Mouse (Mus musculus): Measurements from ENCODE around the gene Ppm1h.
"Not testable (repeated sequence)": the region's sequence is repeated elsewhere in the genome, so short reads cannot be mapped to it uniquely, and the experiment has no call there.

The Ppm1h gene

DNA sequence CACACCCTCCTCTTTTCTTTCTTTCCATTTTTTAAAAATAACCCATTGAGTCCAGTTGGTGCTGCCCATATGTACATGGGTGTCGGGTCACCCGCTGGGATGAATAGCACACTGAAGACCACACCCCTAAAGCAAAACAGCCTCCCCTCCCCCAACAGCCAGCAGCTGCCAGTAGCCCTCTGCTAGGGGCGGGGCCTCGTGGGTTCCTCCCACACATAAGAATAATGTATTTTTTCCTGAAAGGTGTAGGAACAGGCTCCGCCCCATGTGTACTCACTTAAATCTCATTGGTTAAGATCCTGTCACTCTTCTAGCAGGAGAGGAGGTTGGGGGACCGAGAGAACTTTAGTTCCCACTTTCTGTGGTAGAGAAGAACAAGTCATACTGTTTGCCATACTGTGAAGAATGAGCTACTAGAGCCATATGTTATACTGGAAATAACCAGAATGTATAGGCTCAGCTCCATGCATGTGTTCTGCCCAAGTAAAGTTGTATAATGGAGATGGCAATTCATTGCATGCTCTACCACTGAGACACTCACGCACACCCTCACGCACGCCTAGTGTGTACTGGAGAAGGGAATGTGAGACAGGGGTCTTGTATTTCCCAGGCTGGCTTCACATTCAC is 231.0 kb downstream of the Ppm1h start:
- no peak for DNase-seq

DNA sequence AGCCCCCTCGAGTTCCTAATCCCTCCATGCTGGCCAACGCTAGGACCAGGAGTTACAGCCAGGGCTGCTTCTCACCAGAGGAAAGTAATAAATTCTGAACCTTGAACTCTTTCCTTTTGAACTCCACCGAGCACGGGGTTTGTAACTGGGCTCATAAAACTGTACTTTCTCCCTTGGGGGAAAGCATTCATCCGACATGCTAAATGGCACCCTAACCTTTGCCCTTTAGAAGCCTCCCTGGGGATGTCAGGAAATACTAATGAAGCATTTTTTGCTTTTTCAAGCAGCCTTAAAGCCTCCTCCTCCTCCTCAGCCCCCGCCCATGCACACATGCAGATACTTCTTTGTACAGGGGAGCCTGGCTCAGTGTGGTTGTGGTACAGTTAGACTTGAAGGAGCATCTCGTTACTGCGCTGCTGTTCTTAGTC is 232.2 kb downstream of the Ppm1h start:
- DNase-seq, result no peak

DNA sequence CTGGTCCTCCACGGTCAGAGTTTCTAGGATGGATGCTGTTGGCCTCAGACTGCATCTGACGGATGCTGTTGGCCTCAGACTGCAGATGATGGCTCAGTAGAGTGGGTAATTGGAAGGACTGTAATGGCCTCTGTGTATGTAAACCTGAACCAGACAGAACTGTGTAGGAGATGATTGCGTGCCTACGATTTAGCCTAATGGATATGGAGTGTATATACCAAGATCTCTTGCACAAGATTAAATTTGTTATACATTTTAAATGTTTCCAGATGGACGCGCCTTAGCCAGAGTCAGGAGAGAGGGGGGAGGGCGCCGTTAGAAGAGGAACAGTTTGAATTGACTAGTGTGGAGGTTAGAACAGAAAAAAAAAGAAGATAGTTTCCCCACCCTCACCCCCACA is 233.1 kb downstream of the Ppm1h start:
- no peak for DNase-seq

DNA sequence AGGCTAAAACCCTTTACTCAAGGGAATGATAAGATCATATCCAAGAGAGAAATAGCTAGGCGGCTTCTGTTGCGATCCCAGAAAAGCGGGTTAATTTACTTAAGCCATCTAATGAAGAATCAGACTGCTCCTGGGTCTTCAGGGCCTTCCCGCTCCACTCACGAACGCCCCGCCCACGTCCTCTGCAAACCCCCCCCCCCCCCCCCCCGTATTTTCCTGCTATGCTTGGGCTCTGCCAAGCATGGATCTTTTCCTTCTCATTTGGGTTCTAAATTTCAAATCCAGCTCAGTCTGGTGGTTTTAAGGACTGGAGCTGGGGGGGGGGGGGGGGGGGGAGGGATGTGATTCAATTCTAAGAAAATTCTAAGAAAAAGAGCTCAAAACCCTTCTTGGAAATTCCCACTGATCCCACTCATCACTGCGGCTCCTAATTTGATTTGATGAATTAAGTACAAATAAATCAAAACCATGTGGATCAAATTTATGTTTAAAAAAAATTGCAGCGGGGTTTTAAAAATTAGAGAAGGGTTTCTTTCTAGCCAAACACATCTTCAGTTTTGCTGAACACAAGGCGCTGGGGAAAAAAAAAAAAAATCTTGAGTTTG is 233.6 kb downstream of the Ppm1h start:
- no peak for DNase-seq

DNA sequence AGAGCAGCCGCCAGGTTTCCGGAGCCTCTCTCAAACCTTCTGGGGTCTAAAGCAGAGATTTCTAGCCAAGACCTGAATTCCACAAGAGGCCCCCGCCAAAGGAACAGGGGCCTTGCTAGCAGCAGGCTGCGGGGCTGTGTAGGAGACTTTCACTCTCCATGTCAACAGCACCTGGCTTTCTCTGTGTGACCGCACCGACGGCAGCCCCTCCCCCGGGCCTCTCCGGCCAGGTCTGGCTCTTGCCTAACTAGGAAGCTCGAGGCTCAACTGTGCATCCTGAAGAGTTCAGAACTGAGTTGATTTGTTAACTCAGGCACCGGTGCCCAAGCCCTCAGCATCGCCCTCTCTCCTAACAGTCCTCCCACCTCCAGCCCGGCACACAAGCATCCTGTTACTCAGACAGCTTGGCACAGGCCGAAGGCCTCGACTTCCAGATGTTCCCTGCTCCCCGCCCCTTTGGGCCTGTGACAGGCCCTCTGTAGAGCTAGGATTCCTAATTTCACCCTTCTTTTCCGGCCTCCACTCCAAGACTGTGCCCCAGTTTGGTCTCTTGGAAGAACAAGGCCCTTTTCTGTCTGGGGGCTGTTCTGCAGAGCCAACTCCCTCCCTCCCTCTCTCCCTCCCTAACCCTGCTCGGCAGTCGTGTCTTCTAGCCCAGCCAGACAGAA is 234.3 kb downstream of the Ppm1h start:
- DNase-seq, result peak; percentile 82

DNA sequence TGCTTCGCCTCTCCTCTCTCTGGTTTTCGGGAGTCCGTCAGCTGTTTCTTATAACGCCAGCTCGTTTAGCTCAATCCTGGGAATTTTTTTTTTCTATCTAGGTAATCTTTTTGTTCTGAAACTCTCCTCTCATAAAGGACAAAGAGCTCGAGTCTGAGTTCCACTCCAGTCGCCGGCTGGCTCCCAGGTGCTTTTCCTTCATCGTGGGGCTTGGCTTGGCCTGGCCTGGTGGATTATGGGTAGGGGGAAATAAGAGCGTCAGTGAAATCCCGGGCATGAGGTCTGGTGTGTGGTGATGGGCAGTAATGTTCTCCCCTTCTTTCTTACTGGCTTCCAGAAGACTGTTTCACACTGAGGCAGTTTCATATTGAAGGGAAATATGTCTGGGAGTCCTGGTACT is 234.8 kb downstream of the Ppm1h start:
- DNase-seq, result no peak

DNA sequence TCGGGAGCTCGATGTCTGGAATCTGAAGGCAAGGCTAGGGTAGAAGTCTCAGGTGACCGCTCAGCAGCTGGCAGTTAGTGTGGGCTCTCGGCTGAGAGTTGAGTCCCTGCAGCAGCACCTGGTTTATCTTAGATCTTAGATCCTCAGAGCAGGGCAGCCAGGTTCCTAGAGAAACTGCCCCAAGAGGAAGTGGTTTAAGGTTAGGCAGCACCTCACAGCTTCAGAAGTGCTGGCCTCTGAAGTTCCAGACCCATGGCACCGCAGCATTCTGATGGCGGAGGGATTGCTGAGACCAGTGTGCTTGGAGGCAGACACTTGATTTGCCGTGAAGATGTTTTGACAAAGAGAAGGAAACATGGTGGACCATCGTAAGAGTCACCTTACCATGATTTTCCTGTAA is 237.3 kb downstream of the Ppm1h start:
- DNase-seq, result no peak

DNA sequence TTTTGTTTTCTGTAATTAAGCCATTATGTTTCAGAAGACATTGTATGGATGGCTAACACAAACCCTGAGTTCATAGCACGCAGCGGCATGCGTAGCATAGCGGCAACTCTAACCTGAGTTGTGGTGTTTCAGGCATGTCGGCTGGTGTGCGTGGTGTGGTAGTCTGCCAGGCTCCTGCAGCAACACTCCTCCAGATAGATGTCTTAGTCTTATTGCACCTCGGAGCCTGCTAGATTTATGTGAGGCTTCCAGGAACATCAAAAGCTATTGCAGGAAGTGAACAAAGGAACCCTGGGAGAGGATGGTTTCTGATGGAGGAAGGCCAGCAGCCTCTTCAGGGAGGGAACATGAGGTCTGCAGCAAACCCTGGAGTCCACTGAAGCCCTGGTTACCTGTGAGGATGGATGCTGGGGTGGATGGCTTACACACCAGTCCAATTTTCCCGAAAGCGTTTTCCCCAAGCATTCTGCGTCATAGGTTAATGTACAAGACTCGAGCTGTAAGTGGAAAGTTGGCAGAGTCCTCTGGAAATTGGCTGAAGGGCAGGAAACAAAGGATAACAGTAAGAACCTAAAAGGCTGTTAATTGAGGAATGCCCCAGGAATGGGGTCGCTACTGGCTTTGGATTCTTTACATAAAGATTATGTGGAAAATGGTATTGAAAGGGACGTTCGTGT is 239.2 kb downstream of the Ppm1h start:
- DNase-seq, result no peak

DNA sequence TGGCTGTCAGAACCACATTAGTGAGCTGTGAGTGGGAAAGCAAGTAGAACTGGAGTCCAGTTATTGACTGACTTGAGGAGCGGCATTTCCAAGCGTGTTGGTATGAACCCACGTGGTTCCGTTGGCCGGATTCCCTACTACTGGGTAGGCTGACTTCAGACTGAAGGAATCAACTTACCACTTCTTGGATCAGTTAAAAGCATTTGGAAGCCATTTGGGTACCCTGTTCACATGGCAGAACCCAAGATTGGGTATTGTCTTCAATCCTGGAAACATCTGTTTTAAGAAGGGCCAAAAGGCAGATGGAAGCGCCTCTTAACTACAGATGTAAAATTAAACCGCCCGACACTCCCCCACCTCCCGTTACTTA is 239.7 kb downstream of the Ppm1h start:
- no peak for DNase-seq

DNA sequence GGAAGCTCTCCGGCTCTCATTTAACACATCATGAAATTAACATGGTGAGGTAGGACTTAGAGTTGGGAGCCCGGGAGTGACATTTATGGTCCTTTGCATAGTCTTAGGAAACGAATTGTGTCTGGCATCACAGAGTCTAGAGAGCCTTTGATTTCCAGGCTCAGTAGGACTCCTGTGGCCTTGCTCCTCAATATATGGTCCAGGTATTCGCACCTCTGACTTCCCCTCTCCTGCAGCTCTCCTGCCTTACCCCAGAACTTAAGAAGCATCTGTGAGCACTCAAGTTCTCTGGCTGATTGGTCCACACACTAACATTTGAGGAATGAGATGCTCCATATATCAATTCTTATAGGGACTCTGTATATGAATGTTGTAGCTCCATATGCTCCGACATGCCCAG is 240.2 kb downstream of the Ppm1h start:
- DNase-seq, result no peak

DNA sequence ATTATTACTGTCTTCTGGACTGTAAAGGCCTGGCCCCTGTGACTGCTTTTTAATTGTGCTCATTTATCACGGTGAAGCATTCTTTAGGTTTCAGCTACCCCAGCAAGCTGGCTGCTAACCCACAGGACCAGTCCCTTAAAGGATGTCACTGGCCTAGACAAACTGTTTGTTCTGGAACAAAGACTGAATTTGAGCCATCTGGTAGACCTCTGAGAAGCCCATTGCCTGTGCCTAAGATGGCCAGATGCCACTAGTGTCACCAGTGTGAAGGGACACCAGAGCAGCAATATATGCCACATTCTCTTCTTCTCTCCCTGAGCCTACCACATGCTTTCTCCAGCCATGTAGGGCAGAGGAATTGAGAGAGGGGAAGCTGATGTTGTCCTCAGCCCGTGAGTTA is 240.9 kb downstream of the Ppm1h start:
- DNase-seq, result no peak

DNA sequence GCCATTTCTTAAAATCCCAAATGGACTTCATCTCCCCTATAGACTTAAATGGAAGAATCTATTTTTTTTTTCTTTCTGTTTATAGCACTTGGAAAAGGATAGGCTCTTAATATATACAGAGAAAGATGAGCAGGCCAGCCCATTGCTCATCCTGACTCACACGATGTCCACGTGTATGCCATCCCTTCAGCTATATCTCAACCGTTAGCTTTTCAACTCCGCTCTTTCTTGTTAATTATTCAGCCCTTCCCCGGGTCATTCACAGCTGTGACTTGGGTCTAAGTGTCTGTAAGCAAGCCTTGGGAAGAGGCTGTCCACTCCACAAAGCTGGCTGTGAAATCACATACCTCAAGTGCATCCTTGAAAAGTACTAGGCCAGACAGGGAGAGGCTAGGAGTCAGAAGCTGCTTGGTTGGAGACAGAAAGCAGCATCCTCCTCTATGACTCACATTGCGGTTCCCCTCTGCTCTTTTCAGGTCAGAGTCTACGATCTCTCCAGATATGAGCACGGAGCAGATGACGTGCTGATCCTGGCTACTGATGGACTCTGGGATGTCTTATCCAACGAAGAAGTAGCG is 241.7 kb downstream of the Ppm1h start:
- no peak for DNase-seq

DNA sequence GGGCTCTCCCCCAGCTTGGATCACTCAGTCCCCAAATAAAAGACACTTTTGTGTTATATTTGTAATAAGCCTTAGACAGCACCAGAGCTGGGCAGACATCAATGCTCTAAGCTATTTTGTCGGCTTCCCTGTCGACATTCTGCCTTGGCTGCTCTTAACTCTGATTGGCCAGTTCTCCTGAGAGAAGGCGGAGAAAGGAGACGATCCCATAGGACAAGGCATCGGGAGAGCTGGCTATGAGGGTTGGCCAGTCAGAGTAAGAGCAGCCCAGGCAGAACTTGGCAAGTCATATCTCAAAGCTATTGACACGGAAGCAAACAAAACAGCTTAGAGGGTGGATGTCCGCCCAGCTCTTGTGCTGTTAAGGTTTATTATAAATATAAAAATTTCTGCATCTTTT is 243.7 kb downstream of the Ppm1h start:
- no peak for DNase-seq

DNA sequence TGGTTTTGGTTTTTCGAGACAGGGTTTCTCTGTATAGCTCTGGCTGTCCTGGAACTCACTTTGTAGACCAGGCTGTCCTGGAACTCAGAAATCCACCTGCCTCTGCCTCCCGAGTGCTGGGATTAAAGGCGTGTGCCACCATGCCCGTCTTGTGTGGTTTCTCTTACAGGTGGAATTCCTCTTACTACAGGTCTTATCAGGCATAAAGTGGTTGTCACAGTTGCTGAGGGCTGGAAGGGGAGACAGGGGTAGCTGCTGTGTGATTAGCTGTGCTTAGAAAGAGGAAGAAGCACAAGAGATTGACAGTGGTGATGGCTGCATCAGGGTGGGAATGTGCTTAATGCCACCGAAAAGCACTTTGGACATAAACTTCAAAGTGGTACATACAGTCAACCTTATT is 246.0 kb downstream of the Ppm1h start:
- DNase-seq, result not testable (repeated sequence)

DNA sequence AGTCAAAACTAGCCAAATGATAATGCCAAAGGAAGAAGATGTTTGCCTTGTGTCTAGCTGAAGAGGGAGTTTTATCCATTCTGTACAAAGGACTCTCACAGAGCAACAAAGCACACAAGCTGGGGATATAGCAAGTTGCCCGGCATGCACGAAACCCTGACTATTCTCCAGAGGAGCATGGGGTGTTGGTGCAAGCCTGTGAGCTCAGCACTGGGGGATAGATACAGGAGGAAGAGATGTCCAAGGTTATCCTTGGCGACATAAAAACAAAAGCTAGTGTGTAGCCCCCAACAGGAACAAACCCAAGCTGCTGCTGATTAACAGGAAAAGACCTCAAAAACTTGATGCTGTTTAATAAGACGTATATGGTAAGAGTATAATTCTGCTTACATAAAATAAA is 247.7 kb downstream of the Ppm1h start:
- no peak for DNase-seq

DNA sequence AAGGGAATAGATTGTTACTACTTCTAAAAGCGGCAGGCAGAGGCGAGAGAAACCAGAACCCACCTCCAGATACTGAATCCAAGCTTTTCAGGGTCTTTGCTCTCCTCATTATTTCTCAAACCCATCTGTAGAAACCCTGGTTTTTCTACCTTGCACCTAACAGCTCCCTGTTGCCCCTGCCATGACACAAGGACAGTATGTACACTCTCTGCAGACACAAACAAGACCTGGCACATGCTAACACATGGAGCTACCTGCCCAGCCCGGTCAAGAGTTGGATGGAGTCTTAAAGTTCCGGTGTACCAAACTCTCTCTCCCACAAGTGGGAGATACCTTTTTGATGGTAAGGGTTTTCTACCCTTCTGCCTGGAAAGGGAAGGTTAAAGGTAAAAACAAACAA is 252.0 kb downstream of the Ppm1h start:
- no peak for DNase-seq

DNA sequence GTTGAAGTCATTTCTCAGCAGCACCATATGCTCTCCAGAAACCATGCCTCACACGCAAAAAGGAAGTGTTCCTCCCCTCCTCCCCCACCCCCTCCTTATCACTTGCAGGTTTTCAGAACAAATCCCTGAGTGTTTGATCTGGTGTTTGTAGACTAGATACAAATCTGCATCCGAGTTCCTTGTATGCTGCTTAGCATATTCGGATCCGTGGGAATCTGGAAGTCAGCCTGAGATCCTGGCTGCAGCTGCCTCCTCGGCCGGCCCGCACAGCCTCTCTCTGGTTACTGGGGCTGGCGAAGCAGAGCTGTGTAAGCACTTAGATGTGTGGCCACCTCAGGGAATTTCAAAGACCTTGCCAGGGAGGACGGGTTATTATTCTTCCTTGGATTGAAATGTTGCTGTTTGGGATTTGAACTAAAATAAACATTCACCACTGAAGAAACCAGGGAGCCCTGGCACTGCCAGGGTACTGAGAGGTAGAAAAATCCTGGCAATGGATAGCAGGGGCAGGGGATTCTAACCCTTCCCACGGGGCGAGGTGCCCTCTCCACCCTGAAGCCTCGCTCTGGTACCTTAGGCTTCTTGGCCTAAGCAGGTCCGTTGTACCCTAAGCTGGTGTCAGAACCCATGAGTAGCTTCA is 252.8 kb downstream of the Ppm1h start:
- DNase-seq, result peak; percentile 78

DNA sequence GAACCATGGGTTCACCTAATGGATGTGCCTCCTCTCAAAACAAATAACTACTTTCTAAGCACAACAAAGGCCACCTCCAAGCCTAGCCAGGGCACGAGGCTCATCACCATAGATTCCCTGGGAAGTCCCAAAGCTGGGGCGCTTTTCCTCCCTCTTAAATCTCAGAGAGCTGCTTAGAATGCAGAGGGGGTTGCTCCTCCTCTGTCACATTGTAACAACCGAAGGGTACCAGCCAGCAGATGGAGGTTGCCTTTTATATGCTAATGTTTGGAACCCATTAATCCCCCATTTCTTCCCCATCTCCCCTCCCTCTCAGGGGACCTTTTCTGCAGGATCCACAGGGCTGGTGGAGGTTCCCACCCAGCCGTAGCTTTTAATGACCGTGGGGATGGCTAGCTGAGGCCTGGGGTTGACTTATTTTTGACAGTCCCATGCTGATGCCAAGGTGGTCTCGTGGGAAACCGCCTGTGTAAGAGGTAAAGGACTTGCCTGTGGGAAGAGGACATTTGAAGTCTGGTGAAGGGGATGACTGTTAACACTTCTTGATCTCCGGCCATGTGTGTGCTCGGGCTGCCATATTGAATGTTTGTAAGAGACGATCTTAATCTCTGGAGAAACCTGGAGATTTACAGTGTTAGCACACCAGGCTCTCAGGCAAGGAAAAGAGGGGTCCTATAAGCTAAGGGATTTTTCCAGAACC is 253.4 kb downstream of the Ppm1h start:
- DNase-seq, result no peak

DNA sequence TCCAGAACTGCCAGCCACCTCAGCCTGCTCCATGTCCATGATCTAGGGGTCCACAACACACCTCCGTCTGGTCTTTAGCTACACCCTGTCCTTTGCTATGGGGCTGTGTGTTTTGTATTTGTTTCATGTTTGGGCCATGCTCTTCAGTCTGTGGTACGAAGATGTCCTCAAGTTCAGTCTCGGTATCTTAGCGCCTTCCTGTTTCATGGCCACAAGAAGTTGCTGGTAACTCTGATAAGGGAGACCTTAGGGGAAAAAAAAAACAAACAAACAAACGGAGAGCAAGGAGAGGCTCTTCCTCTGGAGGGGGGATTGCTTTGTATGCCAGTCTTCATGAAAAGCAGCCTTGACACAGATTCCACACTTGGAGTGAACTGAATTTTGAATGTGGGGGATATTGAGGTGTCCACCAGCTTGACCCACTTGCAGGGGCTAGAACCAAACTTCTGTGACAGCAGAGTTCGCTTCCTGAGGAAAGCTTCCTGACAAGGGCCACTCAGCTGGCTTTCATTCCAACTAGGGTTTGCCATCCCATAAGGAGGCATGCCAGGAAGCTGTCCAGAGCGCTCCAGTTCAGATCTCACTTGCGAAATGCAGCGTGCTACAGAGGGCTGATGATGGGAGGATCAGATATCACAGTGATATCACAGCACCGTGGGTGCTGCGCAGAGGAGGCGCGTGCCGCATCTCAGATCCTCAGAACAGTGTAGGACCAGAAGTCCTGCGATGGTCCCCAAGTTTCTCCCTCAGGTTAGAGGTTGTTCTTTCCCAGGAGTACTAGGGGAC is 254.7 kb downstream of the Ppm1h start:
- no peak for DNase-seq

DNA sequence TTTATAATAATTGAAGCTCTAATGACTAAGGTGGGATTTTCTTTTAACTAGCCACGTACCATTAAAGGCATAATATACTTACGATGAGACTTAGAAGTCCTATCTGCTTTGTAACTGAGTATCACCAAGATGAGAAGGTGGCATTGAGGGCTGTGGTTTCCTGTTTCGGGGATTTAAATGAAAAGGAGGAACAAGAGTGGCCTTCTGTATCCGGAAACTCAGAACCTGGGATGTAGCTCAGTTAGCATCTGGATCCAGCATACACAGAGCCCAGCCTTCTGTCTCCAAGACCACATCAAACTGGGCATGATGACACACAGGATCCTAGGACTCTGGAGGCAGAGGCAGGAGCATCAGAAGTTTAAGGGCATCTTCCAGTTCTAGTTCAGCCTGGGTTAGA is 256.8 kb downstream of the Ppm1h start:
- DNase-seq, result not testable (repeated sequence)

DNA sequence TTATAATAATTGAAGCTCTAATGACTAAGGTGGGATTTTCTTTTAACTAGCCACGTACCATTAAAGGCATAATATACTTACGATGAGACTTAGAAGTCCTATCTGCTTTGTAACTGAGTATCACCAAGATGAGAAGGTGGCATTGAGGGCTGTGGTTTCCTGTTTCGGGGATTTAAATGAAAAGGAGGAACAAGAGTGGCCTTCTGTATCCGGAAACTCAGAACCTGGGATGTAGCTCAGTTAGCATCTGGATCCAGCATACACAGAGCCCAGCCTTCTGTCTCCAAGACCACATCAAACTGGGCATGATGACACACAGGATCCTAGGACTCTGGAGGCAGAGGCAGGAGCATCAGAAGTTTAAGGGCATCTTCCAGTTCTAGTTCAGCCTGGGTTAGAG is 258.8 kb downstream of the Ppm1h start:
- DNase-seq, result not testable (repeated sequence)

DNA sequence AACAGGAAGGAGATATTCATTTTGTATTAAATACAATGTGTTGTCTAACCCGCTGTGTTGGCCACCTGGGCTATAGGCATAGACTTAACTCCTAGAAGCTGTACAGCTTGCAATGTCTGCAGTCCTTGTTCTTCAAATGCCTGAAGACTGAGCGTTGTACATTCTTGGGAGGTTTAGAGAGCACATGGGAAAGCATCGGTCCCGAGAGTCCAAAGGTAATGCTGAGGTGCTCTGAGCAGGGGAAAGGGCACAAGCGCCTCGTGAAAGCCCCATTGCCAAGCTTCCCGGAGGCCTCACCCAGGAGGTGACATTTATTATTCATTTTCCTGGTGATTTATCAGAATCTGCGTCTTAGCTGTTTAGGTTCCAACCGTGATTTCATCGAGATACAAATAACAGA is 261.0 kb downstream of the Ppm1h start:
- DNase-seq, result no peak

Data from right cerebral cortex, adult 18-20 months (tissue).